Mouse (Mus musculus) lung, adult 18-20 months (tissue): ENCODE measurements around the gene Igfbp2.

ENCODE experiments used
- DNase-seq, 2 experiments: peaks; one replicate each; pipeline ENCODE4 v3.0.0; 2022; ENCODE audit warnings: mixed read lengths in 2 of 2

The Igfbp2 gene

GRCm38 (mm10) chr1:72815616-72816015 lies 8.7 kb upstream of the Igfbp2 start:
- no peak for DNase-seq

- no peak for DNase-seq
These were observed 4.3 kb upstream of the Igfbp2 start for GRCm38 (mm10) chr1:72819995-72820394.

DNA sequence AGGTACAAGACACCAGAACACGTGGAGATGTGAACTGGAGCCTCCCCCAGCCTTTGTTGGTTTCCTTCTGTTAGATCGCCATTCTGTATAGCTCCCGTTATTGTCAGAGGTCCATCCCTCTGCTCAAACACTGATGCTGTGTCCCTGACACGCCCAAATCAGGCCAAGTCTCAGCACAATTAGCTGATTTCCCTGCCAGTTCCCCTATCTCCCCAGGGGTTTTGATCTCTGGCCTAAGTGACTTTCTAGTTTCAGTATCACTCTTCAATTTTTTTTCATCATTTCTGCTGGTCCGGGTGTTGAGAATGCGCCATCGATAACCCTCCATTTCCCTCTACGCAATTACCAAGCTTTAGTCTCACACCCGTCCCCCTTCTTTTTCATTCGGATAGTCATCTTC lies 1.4 kb upstream of the Igfbp2 start:
- no peak for DNase-seq

GRCm38 (mm10) chr1:72824707-72825101 lies 401 bp downstream of the Igfbp2 start:
- DNase-seq = no peak

DNA sequence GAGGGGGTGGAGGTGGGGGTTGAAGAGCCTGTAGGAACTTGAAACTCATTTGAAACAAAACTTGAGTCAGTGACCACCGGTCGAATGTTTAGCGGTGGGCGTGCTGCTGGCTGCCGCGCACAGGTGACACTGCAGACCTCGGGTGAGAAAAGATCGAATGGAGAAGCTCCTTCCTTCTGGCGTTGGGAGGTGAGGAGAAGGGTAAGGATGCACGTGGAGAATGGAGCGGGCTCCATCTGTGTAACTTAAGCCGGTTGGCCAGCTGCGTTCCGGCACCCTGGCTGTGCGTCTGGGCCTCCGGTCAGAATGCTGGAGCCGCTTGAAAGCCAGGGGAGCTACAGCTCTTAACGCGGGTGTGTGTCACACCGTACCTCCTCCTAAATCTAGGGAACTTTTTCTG lies 983 bp downstream of the Igfbp2 start:
- DNase-seq = no peak

DNA sequence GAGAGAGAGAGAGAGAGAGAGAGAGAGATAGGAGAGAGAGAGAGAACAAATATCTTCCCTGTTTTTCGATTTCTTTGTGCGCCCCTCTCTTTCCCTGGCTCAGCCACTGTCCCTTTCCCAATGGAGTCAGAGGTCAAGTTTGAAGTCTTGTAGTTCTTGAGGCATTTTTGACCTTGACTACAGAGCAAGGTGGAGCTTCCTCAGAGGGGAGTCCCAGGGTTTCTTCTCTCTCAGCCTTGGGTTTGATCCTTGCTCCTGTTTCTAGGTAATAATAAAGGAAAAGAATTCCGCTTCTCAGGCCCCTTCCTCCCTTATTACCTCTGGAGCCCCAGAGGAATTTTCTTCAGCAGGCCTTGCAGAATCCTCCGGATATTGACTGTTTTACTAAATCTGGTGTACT lies 1.6 kb downstream of the Igfbp2 start:
- DNase-seq = no peak

- no peak for DNase-seq
These were observed 2.1 kb downstream of the Igfbp2 start for GRCm38 (mm10) chr1:72826446-72826845.

- no peak for DNase-seq
These were observed 2.6 kb downstream of the Igfbp2 start for GRCm38 (mm10) chr1:72826931-72827330.

- DNase-seq = no peak
These were observed 3.4 kb downstream of the Igfbp2 start for GRCm38 (mm10) chr1:72827411-72828315.

DNA sequence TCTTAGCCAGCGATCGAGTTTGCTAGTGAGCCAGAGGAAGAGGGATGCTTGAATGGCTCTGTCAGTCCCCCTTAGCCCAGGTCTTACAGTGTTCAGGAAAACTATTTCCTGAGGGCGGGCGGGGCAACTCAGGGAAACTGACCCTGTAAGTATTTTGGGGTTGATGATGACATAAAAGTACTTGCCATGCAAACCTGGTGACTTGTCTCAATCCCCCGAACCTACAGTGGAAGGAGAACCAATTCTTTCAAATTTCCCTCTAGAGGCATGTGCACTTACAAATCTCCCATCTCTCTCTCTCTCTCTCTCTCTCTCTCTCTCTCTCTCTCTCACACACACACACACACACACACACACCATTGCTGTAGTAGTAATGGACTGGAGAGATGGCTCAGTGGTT lies 4.5 kb downstream of the Igfbp2 start:
- DNase-seq = no peak

GRCm38 (mm10) chr1:72830485-72830884 lies 6.2 kb downstream of the Igfbp2 start:
- no peak for DNase-seq

- DNase-seq = no peak
These were observed 8.4 kb downstream of the Igfbp2 start for GRCm38 (mm10) chr1:72832715-72833153.

- no peak for DNase-seq
These were observed 9.3 kb downstream of the Igfbp2 start for GRCm38 (mm10) chr1:72833563-72833962.

- DNase-seq = no peak
These were observed 15.1 kb downstream of the Igfbp2 start for GRCm38 (mm10) chr1:72839356-72839755.

GRCm38 (mm10) chr1:72839791-72840190 lies 15.5 kb downstream of the Igfbp2 start:
- no peak for DNase-seq

- no peak for DNase-seq
These were observed 18.6 kb downstream of the Igfbp2 start for GRCm38 (mm10) chr1:72842666-72843459.

- DNase-seq = no peak
These were observed 20.4 kb downstream of the Igfbp2 start for GRCm38 (mm10) chr1:72844675-72845074.

- DNase-seq = no peak
These were observed 23.6 kb downstream of the Igfbp2 start for GRCm38 (mm10) chr1:72847849-72848380.

DNA sequence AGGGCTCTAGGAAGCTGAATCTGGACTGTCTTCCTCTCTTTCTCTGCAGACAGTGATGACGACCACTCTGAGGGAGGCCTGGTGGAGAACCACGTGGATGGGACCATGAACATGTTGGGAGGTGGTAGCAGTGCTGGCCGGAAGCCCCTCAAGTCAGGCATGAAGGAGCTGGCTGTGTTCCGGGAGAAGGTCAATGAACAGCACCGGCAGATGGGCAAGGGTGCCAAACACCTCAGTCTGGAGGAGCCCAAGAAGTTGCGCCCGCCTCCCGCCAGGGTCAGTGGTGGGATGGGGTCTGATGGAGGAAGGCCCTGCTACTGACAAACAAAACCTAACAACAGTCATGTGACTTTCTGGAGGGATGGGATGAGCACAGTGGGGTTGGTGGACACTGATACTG lies 24.7 kb downstream of the Igfbp2 start:
- no peak for DNase-seq

DNA sequence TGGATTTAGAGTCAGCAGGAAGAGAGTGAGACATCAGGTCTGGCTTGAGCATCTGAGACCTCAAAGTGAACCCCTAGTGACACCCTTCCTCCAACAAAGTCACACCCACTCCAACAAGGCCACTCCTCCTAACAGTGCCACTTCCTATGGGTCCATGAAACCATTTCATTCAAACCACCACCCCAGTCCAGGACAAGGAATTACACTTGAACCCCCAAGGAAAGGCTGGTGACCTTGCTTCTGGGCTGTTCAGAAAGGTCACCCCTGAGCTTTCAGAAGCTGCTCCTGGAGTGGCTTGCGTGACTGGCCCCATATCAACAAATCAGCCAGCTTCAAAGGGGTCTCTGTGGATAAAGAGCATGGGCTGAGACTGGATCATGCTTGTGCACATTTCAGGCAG lies 29.5 kb downstream of the Igfbp2 start:
- no peak for DNase-seq

DNA sequence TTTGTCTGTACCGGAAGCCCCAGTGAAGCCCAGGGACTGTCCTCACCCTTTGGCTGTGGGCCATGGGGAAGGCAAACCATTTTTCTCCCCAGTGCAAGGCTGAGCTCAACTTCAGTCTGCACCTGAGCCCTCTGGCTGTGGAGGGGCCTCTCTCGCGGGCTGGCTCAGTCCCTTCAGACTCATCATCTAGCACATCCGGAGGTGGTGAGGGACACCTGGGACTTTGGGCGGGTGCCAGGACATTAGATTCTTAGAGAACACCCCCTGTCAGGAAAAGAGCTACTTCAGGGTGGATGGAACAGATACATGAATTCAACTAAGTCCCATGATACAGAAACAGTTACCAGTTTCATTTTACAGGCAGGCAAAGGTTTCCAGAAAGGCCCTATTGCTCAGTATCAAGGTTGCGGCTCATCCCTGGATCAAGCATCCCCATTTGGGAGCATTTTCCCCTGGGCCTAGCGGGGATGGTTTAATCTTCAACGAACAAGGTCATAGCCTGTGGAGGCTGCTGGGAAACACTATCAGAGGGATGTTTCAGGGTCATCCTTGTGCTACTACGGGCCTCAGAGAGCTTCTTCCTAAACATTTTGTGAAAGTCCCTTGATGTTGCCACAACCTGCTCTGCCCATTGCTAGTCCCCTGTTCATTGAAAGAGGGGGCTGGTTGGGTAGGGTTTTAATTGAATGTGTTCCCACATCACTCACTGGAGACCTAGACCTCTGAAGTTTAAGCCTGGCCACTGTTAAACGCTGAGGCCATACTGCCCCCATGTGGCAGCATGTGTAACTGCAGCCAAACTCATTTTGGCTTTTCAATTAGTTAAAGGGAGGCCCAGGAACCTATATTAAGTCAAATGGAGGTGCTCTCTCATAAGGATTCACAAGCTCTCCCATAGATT lies 30.3 kb downstream of the Igfbp2 start:
- DNase-seq = no peak

GRCm38 (mm10) chr1:72855729-72856128 lies 31.4 kb downstream of the Igfbp2 start:
- DNase-seq = no peak
